Mouse (Mus musculus) lung, embryonic 14.5 days (tissue): ENCODE measurements around the gene Atxn1. TPM values are rescaled to one million over a fixed set of nuclear protein-coding genes. Genes with fewer than 3 reads are reported as not detected.

Experiments used
- ATAC-seq: fragments of 200-750 bp; cut with Nextera tagmentation; 2 replicates; pipeline ENCODE4 v1.8.0; 2017; ENCODE audit warnings: mild to moderate bottlenecking, moderate TSS enrichment, moderate library complexity; ENCODE audit not compliant: insufficient read depth
- DNase-seq: peaks from one replicate; pipeline ENCODE4 v3.0.0-alpha.2; 2015
- H3K27ac ChIP-seq: fragments of 300-500 bp; sonication (generic); 2 replicates; pipeline ENCODE4 v1.5.1; 2014; ENCODE audit warnings: low read depth, mild to moderate bottlenecking, moderate library complexity
- H3K27me3 ChIP-seq: fragments of 300-500 bp; sonication (generic); 2 replicates; pipeline ENCODE4 v1.6.1; 2014; ENCODE audit warnings: low read length, control low read depth; ENCODE audit not compliant: insufficient read depth
- H3K36me3 ChIP-seq: fragments of 300-500 bp; sonication (generic); 2 replicates; pipeline ENCODE4 v1.6.1; 2014; ENCODE audit warnings: control low read depth; ENCODE audit not compliant: insufficient read depth
- H3K4me1 ChIP-seq: fragments of 300-500 bp; sonication (generic); 2 replicates; pipeline ENCODE4 v1.6.1; 2014; ENCODE audit warnings: antibody characterized with exemption, control low read depth; ENCODE audit not compliant: insufficient read depth
- H3K4me2 ChIP-seq: fragments of 300-500 bp; sonication (generic); 2 replicates; pipeline ENCODE4 v1.6.1; 2014; ENCODE audit warnings: mild to moderate bottlenecking
- H3K4me3 ChIP-seq: fragments of 300-500 bp; sonication (generic); 2 replicates; pipeline ENCODE4 v1.5.1; 2014; ENCODE audit warnings: low read depth, low read length
- H3K9ac ChIP-seq: fragments of 300-500 bp; sonication (generic); 2 replicates; pipeline ENCODE4 v1.6.1; 2014
- H3K9me3 ChIP-seq: fragments of 300-500 bp; sonication (generic); 2 replicates; pipeline ENCODE4 v1.6.1; 2016; ENCODE audit warnings: low read depth, low read length, control low read depth
- CTCF ChIP-seq: IDR thresholded peaks from 2 replicates; pipeline ENCODE4 v1.5.1; 2016; ENCODE audit warnings: antibody characterized with exemption, low read depth
- WGBS: fragments of 180-500 bp; shearing (Covaris S2); extraction: QIAGEN DNeasy Blood & Tissue Kit; methylation state at CpG from one replicate; pipeline ENCODE4 v1.1.7; 2014; 5-methylcytosine and 5-hydroxymethylcytosine counted together
- polyA plus RNA-seq: library from polyadenylated mRNA; unstranded; fragments of >200 nt; fragmentation: Nextera tagmentation; extraction: Ambion mirVana; gene quantifications from 2 replicates; pipeline ENCODE4 v1.2.1, GENCODE M21; 2014

Gene Atxn1
- polyA plus RNA-seq, 1 experiment from 2014 or later: 3.9 TPM

DNA sequence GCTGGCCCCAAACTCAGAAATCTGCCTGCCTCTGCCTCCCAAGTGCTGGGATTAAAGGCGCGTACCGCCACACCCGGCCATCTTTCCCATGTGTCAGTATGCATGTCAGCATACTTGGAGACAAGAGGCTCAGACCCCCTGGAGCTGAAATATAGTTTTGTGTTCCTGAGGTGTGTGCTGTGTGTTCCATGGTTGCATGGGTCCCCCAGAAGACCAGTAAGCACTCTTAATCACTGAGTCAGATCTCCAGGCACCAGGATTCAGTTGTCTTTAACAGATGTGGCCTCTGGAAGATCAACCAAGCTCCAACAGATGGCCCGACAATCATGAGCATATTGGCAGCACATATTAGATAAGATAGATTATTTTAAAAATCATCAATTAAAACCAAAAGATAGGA lies 62.4 kb downstream of the Atxn1 start:
- H3K27me3 ChIP-seq: no peaks in the 10 kb centered on the region
- H3K9ac ChIP-seq: no peak overlapping the region
- no peaks in the 10 kb centered on the region for H3K9me3 ChIP-seq
- ATAC-seq: no peak
- no peak overlapping the region for H3K27ac ChIP-seq
- no peak overlapping the region for H3K4me3 ChIP-seq
- no peak for DNase-seq
- H3K4me2 ChIP-seq: no peak overlapping the region
- no peaks in the 10 kb centered on the region for H3K36me3 ChIP-seq
- WGBS: 97% methylated on average over 5 of the region's 5 CpGs
- peaks cover 11% of the 10 kb centered on the region for H3K4me1 ChIP-seq
- TF ChIP-seq CTCF: no peak

DNA sequence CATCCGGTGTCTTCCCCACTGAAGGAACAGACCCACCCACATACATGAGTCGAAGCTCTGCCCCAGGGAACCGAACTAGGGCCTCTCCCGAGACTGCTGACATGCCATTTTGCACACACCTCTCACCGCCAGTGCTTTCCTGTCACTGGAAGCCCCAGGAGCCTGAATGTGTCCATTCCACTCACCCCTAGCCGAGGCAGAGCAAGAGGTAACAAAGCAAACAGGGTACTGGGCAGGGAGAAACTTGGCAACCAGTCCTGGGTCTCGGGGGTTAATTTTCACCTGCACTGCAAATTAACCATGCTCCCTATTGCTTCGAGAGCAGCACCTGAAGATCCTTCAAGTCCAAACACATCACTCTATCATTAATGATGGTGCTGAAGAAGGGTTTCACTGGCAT lies 64.0 kb downstream of the Atxn1 start:
- Histone ChIP-seq H3K9ac (no peak overlapping the region), H3K27me3 (no peaks in the 10 kb centered on the region), H3K36me3 (no peaks in the 10 kb centered on the region), H3K27ac (no peak overlapping the region), H3K9me3 (no peaks in the 10 kb centered on the region), H3K4me3 (no peak overlapping the region), H3K4me2 (no peak overlapping the region), H3K4me1 (0 out of 2 replicates have a peak, but pooled peaks cover 2% of the 10 kb centered on the region)
- DNase-seq (no peak), ATAC-seq (no peak)
- TF ChIP-seq CTCF: no peak
- 52% methylated on average over 8 of the region's 8 CpGs for WGBS

GRCm38 (mm10) chr13:45897571-45897970 lies 67.2 kb downstream of the Atxn1 start:
- 18% methylated on average over 2 of the region's 2 CpGs for WGBS
- no peak overlapping the region for H3K27ac ChIP-seq
- no peak overlapping the region for H3K9ac ChIP-seq
- DNase-seq (no peak), ATAC-seq (no peak; the same call in 1 of the 2 replicates)
- no peaks in the 10 kb centered on the region for H3K9me3 ChIP-seq
- no peak overlapping the region for H3K4me2 ChIP-seq
- H3K27me3 ChIP-seq: no peaks in the 10 kb centered on the region
- TF ChIP-seq CTCF: no peak
- H3K36me3 ChIP-seq: no peaks in the 10 kb centered on the region
- no peaks in the 10 kb centered on the region for H3K4me1 ChIP-seq
- H3K4me3 ChIP-seq: no peak overlapping the region

DNA sequence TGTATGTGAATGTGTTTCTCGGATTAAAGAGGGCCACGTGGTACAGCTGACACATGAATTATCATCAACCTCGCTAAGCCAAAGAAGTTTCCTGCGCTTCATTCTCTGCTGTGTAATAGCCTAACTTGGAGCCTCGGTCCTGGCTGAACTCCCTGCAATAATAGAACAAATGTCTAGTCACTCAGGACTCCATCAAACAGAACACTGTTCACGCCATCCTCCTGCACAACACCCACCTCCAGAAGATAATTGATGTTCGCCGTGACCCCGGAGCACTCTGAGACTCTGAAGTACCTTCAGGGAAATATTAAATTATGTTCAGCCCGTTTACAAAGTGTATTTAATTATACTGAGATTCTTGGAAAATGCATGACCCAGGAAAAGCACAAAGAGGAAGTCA lies 70.0 kb downstream of the Atxn1 start:
- H3K9me3 ChIP-seq: no peaks in the 10 kb centered on the region
- WGBS: 67% methylated on average over 10 of the region's 10 CpGs
- DNase-seq: no peak
- no peaks in the 10 kb centered on the region for H3K4me1 ChIP-seq
- no peak for TF ChIP-seq CTCF
- no peak overlapping the region for H3K4me3 ChIP-seq
- no peak overlapping the region for H3K9ac ChIP-seq
- no peak overlapping the region for H3K27ac ChIP-seq
- no peaks in the 10 kb centered on the region for H3K27me3 ChIP-seq
- no peak for ATAC-seq
- no peak overlapping the region for H3K4me2 ChIP-seq
- no peaks in the 10 kb centered on the region for H3K36me3 ChIP-seq

DNA sequence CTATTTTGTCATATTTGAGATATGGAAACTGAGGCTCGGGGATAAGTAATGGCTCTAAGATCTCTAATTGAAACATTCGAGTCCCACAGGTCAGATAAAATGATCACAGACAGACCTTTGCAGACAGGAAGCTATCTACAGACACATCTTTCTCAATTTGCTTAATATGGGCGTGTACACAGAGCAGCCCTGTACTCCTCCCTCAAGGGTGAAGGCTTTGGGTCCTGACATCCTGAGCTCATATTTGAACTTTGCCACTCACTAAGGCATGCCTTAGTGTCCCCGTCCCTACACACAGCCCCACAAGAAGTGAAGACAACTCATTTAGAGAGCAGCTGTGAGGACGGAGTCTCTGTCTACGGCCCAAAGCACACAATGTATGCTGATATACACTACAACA lies 70.6 kb downstream of the Atxn1 start:
- Histone ChIP-seq H3K27me3 (no peaks in the 10 kb centered on the region), H3K36me3 (no peaks in the 10 kb centered on the region), H3K4me1 (no peaks in the 10 kb centered on the region), H3K4me2 (no peak overlapping the region), H3K27ac (no peak overlapping the region), H3K4me3 (no peak overlapping the region), H3K9me3 (no peaks in the 10 kb centered on the region), H3K9ac (no peak overlapping the region)
- DNase-seq: no peak
- no peak for TF ChIP-seq CTCF
- no peak for ATAC-seq
- 67% methylated on average over 6 of the region's 6 CpGs for WGBS

- no peaks in the 10 kb centered on the region for H3K27me3 ChIP-seq
- no peak overlapping the region for H3K27ac ChIP-seq
- H3K36me3 ChIP-seq: no peaks in the 10 kb centered on the region
- no peak overlapping the region for H3K9ac ChIP-seq
- no peak for TF ChIP-seq CTCF
- no peak overlapping the region for H3K4me3 ChIP-seq
- no peaks in the 10 kb centered on the region for H3K4me1 ChIP-seq
- WGBS: 66% methylated on average over 2 of the region's 2 CpGs
- H3K4me2 ChIP-seq: no peak overlapping the region
- no peak for ATAC-seq
- no peaks in the 10 kb centered on the region for H3K9me3 ChIP-seq
- no peak for DNase-seq
These were observed 73.7 kb downstream of the Atxn1 start for GRCm38 (mm10) chr13:45891073-45891472.

DNA sequence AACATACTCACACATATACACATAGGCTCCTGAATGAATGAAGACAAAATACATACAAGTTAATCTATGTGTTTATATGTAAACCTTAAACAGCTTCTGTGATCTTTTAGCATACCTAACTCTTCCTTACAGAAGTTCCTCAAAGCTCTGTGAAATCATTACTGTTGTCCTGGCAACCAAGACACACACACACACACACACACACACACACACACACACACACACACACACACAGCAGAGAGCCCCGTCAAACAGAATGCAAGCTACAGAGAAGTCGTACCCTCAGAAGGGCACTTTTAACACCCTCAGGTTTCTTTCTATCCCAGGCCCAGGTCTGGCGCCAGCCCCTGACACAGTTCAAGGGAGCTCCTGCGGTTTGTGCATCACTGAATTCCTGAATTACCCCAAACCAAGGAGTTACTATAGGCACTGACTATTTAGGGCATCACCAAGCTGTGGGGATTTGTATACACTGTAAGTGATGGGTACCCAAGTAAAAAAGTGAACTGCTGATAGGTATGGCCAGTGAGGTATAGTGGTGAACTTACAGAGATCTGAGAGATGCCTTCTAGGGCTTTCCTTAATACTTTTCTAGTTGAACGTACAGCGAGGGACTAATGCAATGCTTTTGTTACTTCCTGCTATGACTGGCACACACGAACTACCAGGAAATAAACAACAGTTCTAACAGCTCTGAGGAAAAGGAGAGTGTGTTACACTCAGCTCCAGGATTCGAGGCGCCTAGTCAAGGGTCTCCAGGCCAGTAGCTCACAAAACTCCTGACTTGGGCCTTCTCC lies 75.7 kb downstream of the Atxn1 start:
- H3K36me3 ChIP-seq: no peaks in the 10 kb centered on the region
- DNase-seq (no peak), ATAC-seq (no peak)
- TF ChIP-seq CTCF: no peak
- H3K4me1 ChIP-seq: no peaks in the 10 kb centered on the region
- no peak overlapping the region for H3K4me3 ChIP-seq
- no peak overlapping the region for H3K4me2 ChIP-seq
- WGBS: 58% methylated on average over 9 of the region's 9 CpGs
- H3K27me3 ChIP-seq: no peaks in the 10 kb centered on the region
- no peak overlapping the region for H3K9ac ChIP-seq
- H3K9me3 ChIP-seq: no peaks in the 10 kb centered on the region
- no peak overlapping the region for H3K27ac ChIP-seq
